Mouse (Mus musculus) layer of hippocampus, adult 18-20 months (tissue): ENCODE results near the gene Sh3bgrl. TPM values are rescaled to one million over a fixed set of nuclear protein-coding genes. Genes with fewer than 3 reads are reported as not detected.

Experiments used
- DNase-seq, 2 experiments: peaks; one replicate each; pipeline ENCODE4 v3.0.0; 2022; ENCODE audit warnings: low spot score in 2 of 2
- total RNA-seq, 2 experiments: library from RNA; stranded (reverse); gene quantifications; 2 replicates each; pipeline ENCODE4 v1.2.3; 2021

The Sh3bgrl gene
- total RNA-seq, 2 experiments from 2014 or later = 73.8 to 81.1 TPM

- DNase-seq = no peak
Observed at GRCm38 (mm10) chrX:109235383-109236036, 140.3 kb downstream of the Sh3bgrl start.

- peak in 1 of 2 experiments; percentile 1 for DNase-seq
Observed at GRCm38 (mm10) chrX:109238163-109238562, 143.0 kb downstream of the Sh3bgrl start.

Other genes starting within 250 kb of the Sh3bgrl start
- 1 to 10 TPM; 9.0 to 9.6 TPM for gene Hmgn5, start 82.0 kb upstream of the Sh3bgrl start, total RNA-seq
- not detected for gene Gm6377, start 101.4 kb downstream of the Sh3bgrl start, total RNA-seq